Mouse (Mus musculus) embryonic facial prominence, embryonic 14.5 days (tissue): ENCODE measurements around the gene Lrfn2. TPM values are rescaled to one million over a fixed set of nuclear protein-coding genes. Genes with fewer than 3 reads are reported as not detected.
A peak's percentile ranks its signal among the peaks of the same experiment; 100 is the strongest.

Experiments
- ATAC-seq: fragments of 200-750 bp; cut with Nextera tagmentation; 2 replicates; pipeline ENCODE4 v1.8.0; 2017; ENCODE audit warnings: low read depth, moderate number of reproducible peaks, moderate TSS enrichment
- DNase-seq: peaks from one replicate; pipeline ENCODE4 v3.0.0-alpha.2; 2015; ENCODE audit warnings: low spot score
- H3K27ac ChIP-seq: fragments of 300-500 bp; sonication (generic); replicated peaks from 2 replicates; pipeline ENCODE4 v1.5.1; 2014; ENCODE audit warnings: low read depth, mild to moderate bottlenecking, low read length, moderate library complexity
- H3K27me3 ChIP-seq: fragments of 300-500 bp; sonication (generic); replicated peaks from 2 replicates; pipeline ENCODE4 v1.6.1; 2014; ENCODE audit warnings: low read length; ENCODE audit not compliant: control insufficient read depth, insufficient read depth
- H3K36me3 ChIP-seq: fragments of 300-500 bp; sonication (generic); 2 replicates; pipeline ENCODE4 v1.6.1; 2014; ENCODE audit warnings: low read length, mixed read lengths; ENCODE audit not compliant: control insufficient read depth, insufficient read depth
- H3K4me1 ChIP-seq: fragments of 300-500 bp; sonication (generic); 2 replicates; pipeline ENCODE4 v1.6.1; 2014; ENCODE audit warnings: antibody characterized with exemption, low read length; ENCODE audit not compliant: control insufficient read depth, insufficient read depth
- H3K4me2 ChIP-seq: fragments of 300-500 bp; sonication (generic); 2 replicates; pipeline ENCODE4 v1.6.1; 2014; ENCODE audit warnings: low read depth, mild to moderate bottlenecking, low read length, moderate library complexity, mixed read lengths
- H3K4me3 ChIP-seq: fragments of 300-500 bp; sonication (generic); 2 replicates; pipeline ENCODE4 v1.5.1; 2014; ENCODE audit warnings: low read depth, mild to moderate bottlenecking, low read length
- H3K9ac ChIP-seq: fragments of 300-500 bp; sonication (generic); 2 replicates; pipeline ENCODE4 v1.6.1; 2014; ENCODE audit warnings: low read depth, mild to moderate bottlenecking, low read length, moderate library complexity, mixed read lengths
- H3K9me3 ChIP-seq: fragments of 300-500 bp; sonication (generic); 2 replicates; pipeline ENCODE4 v1.6.1; 2016; ENCODE audit warnings: low read length; ENCODE audit not compliant: control insufficient read depth
- WGBS: fragments of 180-500 bp; shearing (Covaris S2); extraction: QIAGEN DNeasy Blood & Tissue Kit; methylation state at CpG from one replicate; pipeline ENCODE4 v1.1.7; 2014; 5-methylcytosine and 5-hydroxymethylcytosine counted together
- polyA plus RNA-seq: library from polyadenylated mRNA; unstranded; fragments of >200 nt; fragmentation: Nextera tagmentation; extraction: Ambion mirVana; gene quantifications from 2 replicates; pipeline ENCODE4 v1.2.1, GENCODE M21; 2014

Lrfn2 gene
- polyA plus RNA-seq, 1 experiment from 2014 or later, result 0.79 TPM

GRCm38 (mm10) chr17:48930994-48931393 is 1.2 kb upstream of the Lrfn2 start:
- Histone ChIP-seq H3K4me3 (no peak overlapping the region), H3K9me3 (no peaks in the 10 kb centered on the region), H3K27me3 (peaks cover 30% of the 10 kb centered on the region), H3K36me3 (no peaks in the 10 kb centered on the region), H3K4me1 (no peaks in the 10 kb centered on the region), H3K9ac (no peak overlapping the region), H3K27ac (no peak overlapping the region), H3K4me2 (peak overlapping the region; percentile 78; the same call in 1 of the 2 replicates)
- ATAC-seq (no peak), DNase-seq (no peak)
- WGBS, result 48% methylated on average over 10 of the region's 10 CpGs

GRCm38 (mm10) chr17:48932406-48932906 is 277 bp downstream of the Lrfn2 start:
- peak overlapping the region; percentile 59 for H3K4me3 ChIP-seq
- H3K4me1 ChIP-seq, result no peaks in the 10 kb centered on the region
- H3K4me2 ChIP-seq, result peak overlapping the region; percentile 78
- H3K27me3 ChIP-seq, result peaks cover 30% of the 10 kb centered on the region
- no peaks in the 10 kb centered on the region for H3K36me3 ChIP-seq
- no peaks in the 10 kb centered on the region for H3K9me3 ChIP-seq
- peak overlapping the region; percentile 74 for H3K9ac ChIP-seq
- ATAC-seq (no peak), DNase-seq (no peak)
- no peak overlapping the region for H3K27ac ChIP-seq
- WGBS, result under 1% methylated on average over 20 of the region's 26 CpGs

- Histone ChIP-seq H3K4me1 (no peaks in the 10 kb centered on the region), H3K36me3 (no peaks in the 10 kb centered on the region), H3K27ac (no peak overlapping the region), H3K27me3 (peaks cover 30% of the 10 kb centered on the region), H3K4me3 (peak overlapping the region; percentile 59), H3K4me2 (peak overlapping the region; percentile 78), H3K9me3 (no peaks in the 10 kb centered on the region), H3K9ac (peak overlapping the region; percentile 51)
- WGBS, result 4% methylated on average over 9 of the region's 9 CpGs
- DNase-seq, result no peak
- ATAC-seq, result no peak
These were observed 737 bp downstream of the Lrfn2 start for GRCm38 (mm10) chr17:48932916-48933315.

GRCm38 (mm10) chr17:48935201-48935600 is 3.0 kb downstream of the Lrfn2 start:
- DNase-seq (no peak), ATAC-seq (no peak)
- Histone ChIP-seq H3K9me3 (no peaks in the 10 kb centered on the region), H3K36me3 (no peaks in the 10 kb centered on the region), H3K9ac (0 out of 2 replicates have a peak overlapping the region, but pooled peaks have one; percentile 4), H3K27ac (no peak overlapping the region), H3K4me3 (no peak overlapping the region), H3K4me2 (no peak overlapping the region), H3K27me3 (peaks cover 30% of the 10 kb centered on the region), H3K4me1 (no peaks in the 10 kb centered on the region)
- 77% methylated on average over 8 of the region's 8 CpGs for WGBS

GRCm38 (mm10) chr17:48936445-48937141 is 4.4 kb downstream of the Lrfn2 start:
- Histone ChIP-seq H3K27ac (no peak overlapping the region), H3K27me3 (peaks cover 18% of the 10 kb centered on the region), H3K4me1 (no peaks in the 10 kb centered on the region), H3K9ac (no peak overlapping the region), H3K4me3 (no peak overlapping the region), H3K4me2 (no peak overlapping the region), H3K9me3 (no peaks in the 10 kb centered on the region), H3K36me3 (no peaks in the 10 kb centered on the region)
- ATAC-seq, result no peak
- DNase-seq, result peak; percentile 39
- WGBS, result 55% methylated on average over 5 of the region's 5 CpGs

GRCm38 (mm10) chr17:48938711-48939220 is 6.6 kb downstream of the Lrfn2 start:
- H3K9ac ChIP-seq, result no peak overlapping the region
- ATAC-seq (no peak), DNase-seq (no peak)
- H3K27ac ChIP-seq, result no peak overlapping the region
- peaks cover 4% of the 10 kb centered on the region; the same call in 1 of the 2 replicates for H3K27me3 ChIP-seq
- H3K36me3 ChIP-seq, result no peaks in the 10 kb centered on the region
- no peak overlapping the region for H3K4me3 ChIP-seq
- WGBS, result 80% methylated on average over 7 of the region's 7 CpGs
- no peak overlapping the region for H3K4me2 ChIP-seq
- H3K9me3 ChIP-seq, result no peaks in the 10 kb centered on the region
- H3K4me1 ChIP-seq, result no peaks in the 10 kb centered on the region

- Histone ChIP-seq H3K4me2 (no peak overlapping the region), H3K4me1 (no peaks in the 10 kb centered on the region), H3K27ac (no peak overlapping the region), H3K36me3 (no peaks in the 10 kb centered on the region), H3K4me3 (no peak overlapping the region), H3K9ac (no peak overlapping the region), H3K27me3 (no peaks in the 10 kb centered on the region), H3K9me3 (no peaks in the 10 kb centered on the region)
- no peak for DNase-seq
- ATAC-seq, result no peak
- 80% methylated on average over 9 of the region's 9 CpGs for WGBS
These were observed 14.1 kb downstream of the Lrfn2 start for GRCm38 (mm10) chr17:48946315-48946714.

GRCm38 (mm10) chr17:48946765-48947164 is 14.6 kb downstream of the Lrfn2 start:
- H3K4me2 ChIP-seq, result no peak overlapping the region
- ATAC-seq (no peak), DNase-seq (no peak)
- H3K9ac ChIP-seq, result no peak overlapping the region
- 68% methylated on average over 3 of the region's 3 CpGs for WGBS
- H3K36me3 ChIP-seq, result no peaks in the 10 kb centered on the region
- no peaks in the 10 kb centered on the region for H3K27me3 ChIP-seq
- no peaks in the 10 kb centered on the region for H3K9me3 ChIP-seq
- H3K27ac ChIP-seq, result no peak overlapping the region
- no peak overlapping the region for H3K4me3 ChIP-seq
- no peaks in the 10 kb centered on the region for H3K4me1 ChIP-seq

GRCm38 (mm10) chr17:48951250-48951649 is 19.1 kb downstream of the Lrfn2 start:
- H3K27me3 ChIP-seq, result no peaks in the 10 kb centered on the region
- no peaks in the 10 kb centered on the region for H3K4me1 ChIP-seq
- no peak overlapping the region for H3K4me3 ChIP-seq
- no peak overlapping the region for H3K4me2 ChIP-seq
- H3K36me3 ChIP-seq, result no peaks in the 10 kb centered on the region
- DNase-seq, result no peak
- WGBS, result 88% methylated on average over 1 of the region's 1 CpGs
- ATAC-seq, result no peak
- no peak overlapping the region for H3K9ac ChIP-seq
- H3K9me3 ChIP-seq, result no peaks in the 10 kb centered on the region
- H3K27ac ChIP-seq, result no peak overlapping the region
